Mouse (Mus musculus) neutrophil, adult 5-6 weeks (primary cell): ENCODE results near the gene Sfxn4. TPM values are rescaled to one million over a fixed set of nuclear protein-coding genes. Genes with fewer than 3 reads are reported as not detected.
A peak's percentile ranks its signal among the peaks of the same experiment; 100 is the strongest.

Source experiments
- ATAC-seq: fragments of 151-379, 151-347 bp; 2 replicates; pipeline ENCODE4 v1.8.0; 2017; ENCODE audit warnings: mild to moderate bottlenecking, moderate TSS enrichment; ENCODE audit not compliant: insufficient number of reproducible peaks, poor library complexity, low FRiP score, severe bottlenecking; ENCODE audit errors: extremely low read depth
- total RNA-seq: library from RNA; stranded (forward); fragments of 200-1000 nt; gene quantifications from 2 replicates; pipeline ENCODE4 v1.2.3, GENCODE M21; 2017

Gene Sfxn4
- 6.0 and 8.4 TPM in 2 replicates for total RNA-seq

GRCm38 (mm10) chr19:60860868-60861700 is at the start of gene Sfxn4:
Sfxn4 (minus strand) TSS chr19:60861479.
- peak; percentile 99 for ATAC-seq

- no peak for ATAC-seq
Measured at GRCm38 (mm10) chr19:60910304-60910703, 49.0 kb upstream of the Sfxn4 start.

- ATAC-seq: no peak
Measured at GRCm38 (mm10) chr19:60905477-60905876, 44.2 kb upstream of the Sfxn4 start.

DNA sequence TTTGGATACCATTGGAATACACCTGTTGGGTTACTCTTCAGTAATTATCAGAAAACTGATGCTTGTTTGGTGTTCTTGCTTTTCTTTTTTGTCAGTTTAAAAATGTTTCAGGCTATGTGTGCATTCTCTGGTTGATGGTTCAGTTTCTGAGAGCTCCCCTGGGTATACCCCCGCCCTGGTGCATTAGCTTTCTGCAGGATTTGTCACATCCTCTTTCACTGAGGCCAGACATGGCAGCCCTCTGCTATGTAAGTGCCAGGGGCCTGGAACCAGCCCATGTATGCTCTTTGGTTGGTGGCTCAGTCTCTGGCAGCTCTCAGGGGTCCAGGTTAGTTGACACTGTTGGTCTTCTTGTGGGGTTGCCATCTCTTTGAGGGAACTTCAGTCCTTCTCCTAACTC is 42.7 kb upstream of the Sfxn4 start:
- ATAC-seq: no peak

DNA sequence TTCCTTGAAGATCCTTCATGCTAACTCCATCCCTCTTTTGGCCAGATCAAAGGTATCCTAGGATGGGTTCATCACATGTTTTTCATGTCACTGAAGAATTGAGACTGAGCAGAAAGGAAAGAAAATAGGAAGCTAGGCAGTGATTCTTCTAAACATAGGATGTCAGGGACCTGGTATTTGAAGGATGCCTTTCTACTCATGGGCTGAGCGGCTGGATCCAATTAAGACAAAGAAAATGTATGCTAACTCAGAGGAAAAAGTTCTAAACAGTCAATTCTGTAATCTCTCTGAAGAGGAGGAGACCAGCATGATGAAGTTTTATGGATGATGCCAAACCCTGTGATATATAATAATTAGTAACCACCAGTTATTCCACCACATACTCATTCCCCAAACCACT is 41.9 kb upstream of the Sfxn4 start:
- no peak for ATAC-seq

DNA sequence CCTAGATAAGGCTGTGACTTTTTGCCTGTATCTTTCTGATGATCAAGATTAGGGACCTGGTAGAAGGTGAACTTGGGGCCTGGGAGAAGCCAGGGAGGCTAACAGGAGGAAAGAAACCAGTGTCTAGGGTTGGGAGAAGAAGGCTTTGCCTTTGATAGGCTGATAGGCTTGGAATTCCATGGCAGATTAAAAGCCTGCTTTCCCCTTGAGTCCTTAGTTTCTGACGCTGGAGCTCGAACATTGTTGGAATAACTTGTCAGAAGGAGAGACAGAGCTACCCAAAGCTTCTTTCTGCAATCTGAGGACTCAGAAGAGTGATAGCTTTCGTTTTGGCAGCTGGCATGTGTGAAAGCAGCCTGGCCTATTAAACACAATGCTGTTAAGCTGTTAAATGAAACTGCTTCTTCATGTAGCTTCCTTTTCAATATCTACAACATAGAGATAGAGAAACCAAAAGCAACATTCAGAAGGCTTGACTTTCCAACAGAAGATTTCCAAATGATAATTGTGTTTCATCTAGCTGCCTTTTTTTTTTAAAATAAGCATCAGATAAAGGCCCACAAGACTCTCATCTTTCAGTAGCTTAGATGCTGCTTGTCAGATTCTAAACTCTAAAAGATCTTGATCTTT is 34.1 kb upstream of the Sfxn4 start:
- ATAC-seq: no peak

GRCm38 (mm10) chr19:60891934-60892547 is 30.8 kb upstream of the Sfxn4 start:
- peak; percentile 55; the same call in 1 of the 2 replicates for ATAC-seq

- ATAC-seq: no peak
Measured at GRCm38 (mm10) chr19:60891123-60891470, 29.8 kb upstream of the Sfxn4 start.

DNA sequence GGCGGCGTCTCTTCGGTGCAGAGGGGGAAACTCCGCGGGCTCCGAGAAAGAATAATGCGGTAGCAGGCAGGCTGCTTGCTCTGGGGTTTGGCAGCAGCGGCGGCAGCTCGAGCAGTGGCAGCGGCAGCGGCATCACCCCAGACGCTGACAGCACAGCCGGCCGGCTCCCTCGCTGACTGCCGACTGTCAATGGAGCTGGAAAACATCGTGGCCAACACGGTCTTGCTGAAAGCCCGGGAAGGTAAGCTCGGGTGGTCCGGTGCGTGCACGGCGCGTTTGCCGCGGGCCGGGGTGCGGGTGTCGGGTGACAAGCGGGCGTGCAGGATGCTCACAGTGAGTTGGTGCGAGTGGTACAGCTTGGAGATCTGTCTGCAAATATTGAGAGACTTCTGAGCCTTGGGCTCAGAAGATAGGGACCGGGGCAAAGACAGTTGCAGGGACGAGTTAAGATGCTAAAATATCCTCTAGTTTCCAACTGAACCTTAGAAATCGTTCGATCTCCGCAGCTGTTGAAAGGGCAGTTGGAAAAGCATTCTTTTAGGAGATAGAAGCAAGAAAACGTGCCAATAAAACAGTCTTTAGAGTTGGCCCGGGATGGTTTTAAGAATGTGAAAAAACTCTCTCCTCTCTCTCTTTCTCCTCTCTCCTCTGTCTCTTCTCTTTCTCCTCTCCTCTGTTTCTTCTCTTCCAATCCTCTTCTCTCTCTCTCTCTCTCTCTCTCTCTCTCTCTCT is 29.3 kb upstream of the Sfxn4 start:
- ATAC-seq: no peak

DNA sequence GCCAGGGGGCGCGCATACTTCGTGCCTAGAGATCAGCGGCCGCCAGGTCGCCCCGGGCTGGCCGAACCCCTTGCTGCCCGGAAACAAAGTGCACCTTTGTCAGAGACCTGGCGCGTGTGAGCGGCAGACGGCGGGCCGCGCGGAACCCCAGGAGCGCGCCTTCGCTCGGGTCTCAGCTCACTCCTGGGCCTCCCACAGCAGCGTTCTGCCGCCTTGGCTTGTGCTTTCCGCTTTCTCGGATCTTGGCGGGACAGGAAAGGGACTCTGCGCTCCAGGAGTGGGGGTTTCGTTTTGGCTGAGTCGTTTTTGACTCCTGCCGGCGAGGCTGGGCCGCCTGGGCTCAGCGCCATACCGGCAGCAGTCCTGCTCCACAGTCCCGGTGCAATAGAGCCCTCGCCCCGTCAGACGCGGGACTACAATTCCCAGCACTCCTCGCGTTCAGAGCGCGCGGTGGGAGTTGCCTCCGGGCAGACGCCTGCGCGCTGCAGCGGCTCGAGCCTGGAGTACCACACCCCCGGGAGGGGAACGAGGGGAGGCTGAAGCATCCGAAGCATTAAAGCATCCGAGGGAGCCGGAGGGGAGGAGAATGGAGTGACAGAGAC is 28.5 kb upstream of the Sfxn4 start, which contains the start of gene Grk5:
Gene Grk5 (plus strand): TSS at position 36 of the 602 bp plus-strand sequence.
- ATAC-seq: peak; percentile 89

DNA sequence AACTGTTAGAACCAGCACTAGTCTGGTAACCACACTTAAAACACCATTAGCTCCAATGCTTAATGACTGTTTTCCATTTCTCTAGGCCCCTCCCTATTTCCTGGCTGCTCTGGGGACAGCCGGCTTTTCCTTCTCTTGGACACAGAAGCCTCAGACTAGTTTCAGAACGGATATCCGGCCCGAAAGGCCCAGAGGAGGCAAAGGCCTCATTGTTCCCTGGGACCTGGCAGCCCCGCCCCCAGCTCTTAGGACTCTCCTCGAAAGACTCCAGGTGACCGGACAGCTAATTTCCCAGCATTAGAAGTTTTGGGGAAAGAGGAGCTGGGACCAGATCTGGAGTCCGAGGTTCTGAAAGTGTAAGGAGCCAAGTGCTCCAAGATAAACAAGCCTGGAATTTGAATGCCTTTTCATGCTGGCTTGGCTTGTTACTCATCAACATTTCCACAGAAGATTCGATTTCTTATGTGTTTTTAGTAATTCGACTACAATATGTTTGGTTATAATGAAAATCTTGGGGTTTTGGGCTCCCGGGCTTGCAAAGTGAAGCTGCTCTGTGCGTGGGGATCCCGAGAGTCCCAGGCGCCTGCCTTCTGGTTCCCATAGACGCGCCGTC is 27.9 kb upstream of the Sfxn4 start:
- no peak for ATAC-seq

DNA sequence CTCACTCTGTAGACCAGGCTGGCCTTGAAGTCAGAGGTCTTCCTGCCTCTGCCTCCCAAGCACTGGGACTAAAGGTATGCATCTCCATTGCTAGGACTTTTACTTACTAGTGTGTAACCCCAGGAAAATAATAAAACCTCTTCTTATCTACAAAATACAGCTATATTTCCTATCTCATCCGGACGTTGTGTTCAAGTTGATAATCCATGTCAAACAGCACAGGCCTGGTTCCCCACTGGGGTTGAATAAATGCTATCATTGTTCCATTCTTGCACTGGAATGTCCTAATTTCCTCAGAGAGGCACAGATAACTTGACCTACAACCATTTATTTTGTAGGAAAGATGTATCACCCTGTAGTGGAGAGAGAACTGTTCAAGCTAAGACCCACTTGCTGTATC is 26.4 kb upstream of the Sfxn4 start:
- no peak for ATAC-seq

GRCm38 (mm10) chr19:60883129-60883528 is 21.9 kb upstream of the Sfxn4 start:
- ATAC-seq: no peak

GRCm38 (mm10) chr19:60874064-60874694 is 12.9 kb upstream of the Sfxn4 start, which contains the start of gene Prdx3:
Prdx3 (minus strand) TSS chr19:60874556.
- peak; percentile 100 for ATAC-seq

DNA sequence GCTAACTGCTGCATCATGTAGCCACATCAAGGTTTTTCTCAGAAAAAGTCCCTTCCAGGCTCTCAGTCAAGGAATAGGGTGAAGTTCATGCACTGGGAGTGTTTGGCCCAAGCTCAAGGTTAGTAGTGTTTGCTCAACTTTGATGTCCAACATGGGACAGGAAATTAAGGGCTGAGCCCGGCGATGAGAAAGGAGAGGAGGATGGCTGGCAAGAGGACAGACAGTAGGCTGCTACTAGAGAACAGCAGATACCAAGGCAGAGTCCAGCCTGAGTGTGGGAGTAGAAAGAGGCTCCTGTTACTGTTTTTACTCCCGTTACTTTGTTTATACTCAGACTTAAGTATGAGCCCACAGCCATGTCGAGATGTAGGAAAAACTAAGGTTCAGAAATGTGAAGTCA is 12.2 kb upstream of the Sfxn4 start:
- ATAC-seq: no peak

DNA sequence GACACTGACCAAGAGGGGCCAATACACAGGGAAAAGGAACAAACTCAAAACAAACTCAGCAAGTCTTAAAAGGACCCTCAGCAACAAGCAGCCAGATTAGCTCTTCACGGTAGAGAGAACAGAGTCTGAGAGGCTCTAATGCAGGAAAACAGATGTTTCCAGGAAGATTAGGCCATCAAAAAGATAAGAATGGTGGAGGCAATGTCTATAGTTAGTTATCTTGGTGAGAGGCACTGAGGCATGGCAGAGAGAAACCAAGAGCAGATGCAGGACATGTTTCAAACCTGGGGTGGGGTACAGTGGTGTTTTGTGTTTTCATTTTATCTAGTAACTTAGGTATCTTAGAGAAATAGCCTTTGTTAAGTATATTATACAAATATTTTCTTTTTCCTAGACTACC is 11.0 kb upstream of the Sfxn4 start:
- ATAC-seq: no peak

DNA sequence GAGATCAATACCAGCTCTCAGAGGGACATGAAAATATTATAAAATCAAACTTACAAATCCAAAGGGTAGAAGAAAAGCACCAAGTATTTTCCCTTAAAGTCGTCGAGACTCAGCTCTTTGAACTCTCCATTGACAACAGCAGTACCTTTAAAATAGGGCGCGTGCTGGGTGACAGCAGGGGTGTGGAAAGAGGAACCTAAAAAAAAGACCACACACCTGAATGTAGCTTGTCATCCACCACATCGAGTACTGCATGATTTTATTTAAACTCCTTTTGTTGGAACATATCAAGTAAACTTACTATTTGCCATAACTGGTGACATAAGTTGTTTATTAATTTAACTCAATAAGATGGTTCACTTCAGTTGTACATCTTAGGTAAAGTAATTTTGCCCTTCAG is 10.1 kb upstream of the Sfxn4 start:
- no peak for ATAC-seq

- ATAC-seq: no peak
Measured at GRCm38 (mm10) chr19:60870489-60870888, 9.2 kb upstream of the Sfxn4 start.
